Mouse (Mus musculus): ENCODE data around the gene Fam102b.

DNA sequence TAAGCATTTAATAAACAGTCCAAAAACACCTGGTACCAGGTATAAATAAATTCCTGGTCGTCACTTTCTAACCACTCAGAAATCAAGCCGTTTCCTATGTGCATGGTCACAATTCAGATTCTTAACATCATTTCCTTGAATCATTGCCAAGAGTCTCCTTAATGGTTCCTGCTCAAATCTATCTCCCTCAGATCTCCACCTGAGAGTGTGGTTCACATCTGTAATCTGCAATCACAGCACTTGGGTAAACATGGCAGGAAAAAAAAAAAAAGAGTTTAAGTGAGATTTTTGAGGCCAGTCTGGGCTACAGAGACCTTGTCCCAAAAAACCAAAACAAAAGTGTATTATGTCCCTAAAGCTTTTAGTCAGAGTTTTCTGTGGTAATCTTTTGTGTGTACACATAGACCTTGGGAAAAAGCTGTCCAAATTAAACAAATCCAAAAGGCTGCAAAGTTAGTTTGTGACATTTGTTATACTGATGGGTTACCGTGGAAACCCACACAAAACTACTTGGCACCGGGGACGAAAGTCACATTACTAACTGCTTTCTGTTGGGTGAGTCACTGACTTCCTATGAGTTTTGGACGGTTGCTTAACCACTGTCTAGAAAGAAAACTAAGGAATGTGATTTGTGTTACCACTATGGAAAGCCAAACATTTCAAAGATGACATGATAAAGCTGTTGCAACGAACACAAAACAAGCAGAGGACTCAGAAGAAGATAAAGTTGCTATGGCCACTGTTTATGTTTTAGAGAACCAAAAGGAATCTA lies 16.7 kb downstream of the Fam102b start:
- TF ChIP-seq CTCF (IDR thresholded peaks at IDR 0.05; ENCODE audit: low read depth) (no peak), EP300 (IDR thresholded peaks at IDR 0.05; ENCODE audit: low read depth) (no peak)

Measured in liver, embryonic 14.5 days (tissue).